Mouse (Mus musculus) cerebellum, postnatal 10 days (tissue): ENCODE results near the gene Cend1.

Experiments
- DNase-seq, 2 experiments: peaks; one replicate each; pipeline ENCODE4 v3.0.0; 2021; ENCODE audit warnings: mixed read lengths in 2 of 2

The Cend1 gene

GRCm38 (mm10) chr7:141391625-141392551 lies 37.4 kb downstream of the Cend1 start, which contains the start of gene Taldo1:
Gene Taldo1 (plus strand): TSS chr7:141392199.
- DNase-seq: peak; percentile 97 to 98

- no peak for DNase-seq
Measured at GRCm38 (mm10) chr7:141390326-141391259, 38.7 kb downstream of the Cend1 start.

GRCm38 (mm10) chr7:141388487-141389109 lies 40.7 kb downstream of the Cend1 start:
- DNase-seq: no peak

- DNase-seq: no peak
Measured at GRCm38 (mm10) chr7:141387807-141388486, 41.3 kb downstream of the Cend1 start.

- no peak for DNase-seq
Measured at GRCm38 (mm10) chr7:141381068-141381835, 48.0 kb downstream of the Cend1 start.

GRCm38 (mm10) chr7:141379584-141379983 lies 49.7 kb downstream of the Cend1 start:
- DNase-seq: no peak
